ENCODE assay signal across 40 mouse cellular contexts in genomic region chr11:106310123-106310522, GRCm38 (mm10). TPM values are rescaled to one million over a fixed set of nuclear protein-coding genes. Genes with fewer than 3 reads are reported as not detected.
DNase-seq lines count a peak whose midpoint lies in the region; ATAC-seq and TF ChIP-seq lines count a peak whose summit lies in the region.
"Had no signal": no experiment of that assay in that cellular context is flagged by ENCODE, and none has a peak within 500 bp of the region (broad histone marks: within the 10 kb centered on the region; RNA-seq: fewer than 3 reads in every experiment).

No protein-coding gene starts in this region.

- H3K4me1 ChIP-seq in small intestine, adult 2 months (ENCODE audit: control insufficient read depth, insufficient read depth, insufficient read length, low read length): peaks cover 16% of the 10 kb centered on the region
- H3K4me1 ChIP-seq: neural tube, embryonic 15.5 days had no signal

- no peaks in the 10 kb centered on the region for H3K36me3 ChIP-seq in small intestine, adult 2 months (ENCODE audit: control insufficient read depth, insufficient read depth, low read length)
- peaks cover 27% of the 10 kb centered on the region for H3K36me3 ChIP-seq in splenic B cell, adult 2 months (ENCODE audit: control insufficient read depth, insufficient read depth, low read length, poor library complexity, severe bottlenecking)
- H3K36me3 ChIP-seq: kidney, embryonic 15.5 days; limb, embryonic 13.5 days; liver, embryonic 12.5 days; neural tube, embryonic 15.5 days had no signal

- intact Hi-C loops in gastrocnemius, adult 2 months (cut with DNase I): no loop called here

- WGBS in small intestine, adult 2 months: 65% methylated on average over 5 of the region's 5 CpGs

- TF ChIP-seq POLR2A in small intestine, adult 2 months (IDR thresholded peaks at IDR 0.05; ENCODE audit: low read depth, low read length): no peak

- no peak for ATAC-seq in cerebellum, adult (ENCODE audit: insufficient number of reproducible peaks, low FRiP score, low TSS enrichment)
- ATAC-seq: activated CD4-positive, CD25-positive, alpha-beta regulatory T cell, adult 4 months; forebrain, embryonic 16.5 days; hindbrain, embryonic 16.5 days; liver, embryonic 12.5 days had no signal

- no peaks in the 10 kb centered on the region for H3K27me3 ChIP-seq in small intestine, adult 2 months (ENCODE audit: control insufficient read depth, insufficient read depth, low read length)
- no peaks in the 10 kb centered on the region for H3K27me3 ChIP-seq in splenic B cell, adult 2 months (ENCODE audit: control insufficient read depth, insufficient read depth, low read length, poor library complexity, severe bottlenecking)
- H3K27me3 ChIP-seq: kidney, embryonic 15.5 days; limb, embryonic 13.5 days; neural tube, embryonic 15.5 days had no signal

- H3K4me3 ChIP-seq in gastrocnemius, adult 2 months: no peak overlapping the region
- no peak overlapping the region for H3K4me3 ChIP-seq in small intestine, adult 2 months (ENCODE audit: low read depth, low read length)
- H3K4me3 ChIP-seq: erythroblast, embryonic 14.5 days; kidney, embryonic 15.5 days; left cerebral cortex, adult 2 months; limb, embryonic 13.5 days; liver, embryonic 12.5 days; neural tube, embryonic 15.5 days had no signal

- no peak for TF ChIP-seq CTCF in gastrocnemius, adult 2 months (IDR thresholded peaks at IDR 0.05)
- TF ChIP-seq CTCF in small intestine, adult 2 months (IDR thresholded peaks at IDR 0.05; ENCODE audit: extremely low read depth, insufficient read length, insufficient replicate concordance, low read depth, low read length): no peak

- DNase-seq in gastrocnemius, adult 2 months: peak; percentile 16
- DNase-seq in gastrocnemius, postnatal 25 days: no peak
- peak; percentile 52 for DNase-seq in lung, postnatal 36 days
- DNase-seq in lung, postnatal 10 days: no peak
- peak; percentile 78 for DNase-seq in splenic B cell, adult 2 months (ENCODE audit: low read depth, low spot score)
- no peak for DNase-seq in urinary bladder, postnatal 4 days (ENCODE audit: low spot score in 2 of 2)
- DNase-seq: adrenal gland, adult 8-10 months; cerebellum, adult 11-12 months; cerebellum, adult 9-11 months; heart, postnatal 14 days; kidney, adult 18-20 months; kidney, postnatal 25 days; midbrain, embryonic 14.5 days; right cerebral cortex, postnatal 25 days; thymus, postnatal 4 days had no signal

- no peak overlapping the region for H3K27ac ChIP-seq in gastrocnemius, adult 2 months
- H3K27ac ChIP-seq in small intestine, adult 2 months (ENCODE audit: insufficient read depth, low read depth, low read length): peak overlapping the region; percentile 69; the same call in 1 of the 2 replicates
- H3K27ac ChIP-seq: left cerebral cortex, adult 2 months; limb, embryonic 13.5 days; liver, embryonic 12.5 days; macrophage; neural tube, embryonic 15.5 days had no signal

RNA-seq across cellular contexts. Expression of gene Cd79b, which starts 4.4 kb away (rescaled TPM):
- total RNA-seq in gastrocnemius, adult 2 months (2021): under 1 TPM; 0.28 to 0.64 TPM
- total RNA-seq in gastrocnemius, postnatal 25 days (2021): under 1 TPM; 0.51 to 0.70 TPM
- 12.6 and 21.2 TPM in 2 replicates for polyA plus RNA-seq in small intestine, adult 2 months (2012; rRNA removed)
- total RNA-seq: layer of hippocampus, adult 18-20 months; left cerebral cortex, adult 2 months had no signal

RNA-seq across cellular contexts. Expression of gene Gh, which starts 8.5 kb away (rescaled TPM):
- total RNA-seq in gastrocnemius, adult 2 months (2021): not detected
- not detected for total RNA-seq in gastrocnemius, postnatal 25 days (2021)
- polyA plus RNA-seq in small intestine, adult 2 months (2012; rRNA removed): 0.24 TPM in 1 of 2 replicates, not detected in the other
- total RNA-seq: adrenal gland, adult 8-10 months; ES-E14; gastrocnemius, adult 8-10 months; heart, adult 8-10 months; heart, postnatal 14 days; layer of hippocampus, adult 18-20 months; layer of hippocampus, postnatal 10 days; left cerebral cortex, adult 2 months; left cerebral cortex, postnatal 25 days; megakaryocyte-erythroid progenitor cell, adult 5-6 weeks had no signal
- polyA plus RNA-seq: activated CD4-positive, CD25-positive, alpha-beta regulatory T cell, adult 4 months; embryonic facial prominence, embryonic 14.5 days; erythroblast, embryonic 14.5 days; forebrain, embryonic 11.5 days; forebrain, embryonic 16.5 days; gonadal fat pad, adult 2 months; heart, embryonic 14.5 days; hindbrain, embryonic 11.5 days; intestine, embryonic 14.5 days; kidney, embryonic 15.5 days; limb, embryonic 13.5 days; liver, embryonic 12.5 days; macrophage; midbrain, embryonic 14.5 days; neural tube, embryonic 15.5 days had no signal

RNA-seq across cellular contexts. Expression of gene Tcam1, which starts 33.7 kb away (rescaled TPM):
- total RNA-seq in gastrocnemius, adult 2 months (2021): under 1 TPM; 0.08 TPM
- total RNA-seq in gastrocnemius, postnatal 25 days (2021): under 1 TPM in 1 of 2 experiments, not detected in 1; 0.08 TPM
- 0.05 TPM in 2 replicates for polyA plus RNA-seq in small intestine, adult 2 months (2012; rRNA removed)
- total RNA-seq: left cerebral cortex, adult 2 months had no signal
- polyA plus RNA-seq: erythroblast, embryonic 14.5 days had no signal

RNA-seq across cellular contexts. Expression of gene Smarcd2, which starts 37.4 kb away (rescaled TPM):
- total RNA-seq in gastrocnemius, adult 2 months (2021): 10 to 100 TPM; 10.8 to 12.8 TPM
- total RNA-seq in gastrocnemius, postnatal 25 days (2021): 10 to 100 TPM; 10.3 to 16.6 TPM
- 40.6 and 101 TPM in 2 replicates for polyA plus RNA-seq in small intestine, adult 2 months (2012; rRNA removed)

RNA-seq across cellular contexts. Expression of gene Scn4a, which starts 43.0 kb away (rescaled TPM):
- 100 to 1,000 TPM; 439 to 468 TPM for total RNA-seq in gastrocnemius, adult 2 months (2021)
- total RNA-seq in gastrocnemius, postnatal 25 days (2021): 100 to 1,000 TPM; 310 to 342 TPM
- 0.18 and 0.23 TPM in 2 replicates for polyA plus RNA-seq in small intestine, adult 2 months (2012; rRNA removed)
- total RNA-seq: left cerebral cortex, adult 2 months; left cerebral cortex, postnatal 25 days had no signal
- polyA plus RNA-seq: erythroblast, embryonic 14.5 days; forebrain, embryonic 11.5 days; hindbrain, embryonic 16.5 days; liver, embryonic 12.5 days; midbrain, embryonic 14.5 days had no signal

Comparison
In these comparisons a context has a peak if more than half of its experiments do, and no peak if none do; other contexts are left out.
1. DNase-seq: peak in gastrocnemius, adult 2 months (single experiment), lung, postnatal 36 days (single experiment) and splenic B cell, adult 2 months (single experiment); none in gastrocnemius, postnatal 25 days (single experiment), lung, postnatal 10 days (single experiment) and urinary bladder, postnatal 4 days (0 of 2).